Mouse (Mus musculus) myocyte (in vitro differentiated cells): Measurements from ENCODE around the gene Ptprr. TPM values are rescaled to one million over a fixed set of nuclear protein-coding genes. Genes with fewer than 3 reads are reported as not detected.

Experiments used
- H3K27me3 ChIP-seq: one replicate; pipeline ENCODE4 v1.6.1; 2011; ENCODE audit not compliant: control insufficient read depth, insufficient read depth, insufficient read length
- H3K36me3 ChIP-seq: one replicate; pipeline ENCODE4 v1.6.1; 2011; ENCODE audit not compliant: control insufficient read depth, insufficient read depth
- H3K4me2 ChIP-seq: one replicate; pipeline ENCODE4 v1.6.1; 2011; ENCODE audit warnings: low read depth, control low read depth
- H3K4me3 ChIP-seq: one replicate; pipeline ENCODE4 v1.5.1; 2011; ENCODE audit warnings: mild to moderate bottlenecking, control low read depth, moderate library complexity
- H3K79me2 ChIP-seq: one replicate; pipeline ENCODE4 v1.6.1; 2011; ENCODE audit not compliant: control insufficient read depth, insufficient read depth
- H3ac ChIP-seq: one replicate; pipeline ENCODE4 v1.6.1; 2011; ENCODE audit not compliant: control insufficient read depth, insufficient read length
- CEBPB ChIP-seq: IDR thresholded peaks from 2 replicates; pipeline ENCODE4 v1.6.1; 2011; ENCODE audit warnings: mild to moderate bottlenecking, moderate library complexity; ENCODE audit not compliant: poor library complexity, insufficient read depth, severe bottlenecking
- E2F4 ChIP-seq: IDR thresholded peaks from one replicate; pipeline ENCODE4 v1.6.1; 2011; ENCODE audit warnings: mild to moderate bottlenecking, control low read depth, moderate library complexity; ENCODE audit not compliant: insufficient read depth
- MAX ChIP-seq: IDR thresholded peaks from one replicate; pipeline ENCODE4 v1.6.1; 2011; ENCODE audit warnings: low read depth, mild to moderate bottlenecking, control low read depth
- MYOD1 ChIP-seq, 3 experiments: IDR thresholded peaks; one replicate each; pipeline ENCODE4 v1.6.1; 2011; ENCODE audit warnings: control low read depth in 2 of 3, low read depth in 2 of 3, mild to moderate bottlenecking in 2 of 3, moderate library complexity in 1 of 3; ENCODE audit not compliant: insufficient read length in 2 of 3, control insufficient read depth in 1 of 3
- MYOG ChIP-seq, 3 experiments: IDR thresholded peaks; one replicate each; pipeline ENCODE4 v1.6.1; 2011; ENCODE audit warnings: control low read depth in 2 of 3, low read depth in 2 of 3, mild to moderate bottlenecking in 2 of 3; ENCODE audit not compliant: insufficient read length in 2 of 3, control insufficient read depth in 1 of 3, insufficient read depth in 1 of 3
- POLR2A ChIP-seq: IDR thresholded peaks from one replicate; pipeline ENCODE4 v1.6.1; 2011; ENCODE audit warnings: low read depth, mild to moderate bottlenecking, control low read depth, moderate library complexity; ENCODE audit not compliant: insufficient read length
- POLR2AphosphoS2 ChIP-seq: IDR thresholded peaks from one replicate; pipeline ENCODE4 v1.6.1; 2011; ENCODE audit warnings: low read depth, control low read depth; ENCODE audit not compliant: insufficient read length
- REST ChIP-seq: IDR thresholded peaks from one replicate; pipeline ENCODE4 v1.6.1; 2011; ENCODE audit warnings: mild to moderate bottlenecking, control low read depth, moderate library complexity; ENCODE audit not compliant: insufficient read depth, insufficient read length
- SRF ChIP-seq: IDR thresholded peaks from one replicate; pipeline ENCODE4 v1.6.1; 2011; ENCODE audit warnings: low read depth; ENCODE audit not compliant: control insufficient read depth, insufficient read length
- TCF12 ChIP-seq: IDR thresholded peaks from one replicate; pipeline ENCODE4 v1.6.1; 2011; ENCODE audit warnings: mild to moderate bottlenecking, control low read depth; ENCODE audit not compliant: poor library complexity, insufficient read depth, severe bottlenecking
- TCF3 ChIP-seq: IDR thresholded peaks from one replicate; pipeline ENCODE4 v1.6.1; 2011; ENCODE audit warnings: low read depth, control low read depth; ENCODE audit not compliant: insufficient read length
- USF1 ChIP-seq: IDR thresholded peaks from one replicate; pipeline ENCODE4 v1.6.1; 2011; ENCODE audit warnings: low read depth, mild to moderate bottlenecking, control low read depth, moderate library complexity
- polyA plus RNA-seq: library from polyadenylated mRNA; unstranded; fragments of >200 nt; fragmentation: generic; extraction: Trizol; gene quantifications from one replicate; pipeline ENCODE4 v1.2.1, GENCODE M21; 2012; ENCODE audit warnings: missing spikeins

The Ptprr gene
- polyA plus RNA-seq, 1 experiment = 0.11 TPM

DNA sequence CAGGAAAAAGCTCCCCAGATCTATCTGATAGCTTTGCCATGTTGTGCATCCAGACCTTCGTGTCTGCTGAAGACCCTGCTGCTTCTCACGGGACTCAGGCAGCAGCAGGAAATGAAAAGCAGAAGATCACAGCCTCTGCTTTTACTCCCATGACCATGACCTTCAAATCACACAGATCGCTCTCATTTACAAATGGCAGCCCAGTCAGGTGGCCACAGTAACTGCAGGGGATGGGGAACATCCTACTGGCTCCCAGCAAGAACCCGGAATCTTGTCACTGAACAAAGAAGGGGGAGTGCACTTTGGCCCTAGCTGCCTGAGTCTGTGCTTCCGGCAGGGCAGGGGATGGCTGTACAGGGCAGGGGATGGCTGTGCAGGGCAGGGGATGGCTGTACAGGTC, 217.3 kb downstream of the Ptprr start:
- H3K79me2 ChIP-seq = no peaks in the 10 kb centered on the region
- no peak for TF ChIP-seq E2F4
- TF ChIP-seq MYOG (IDR thresholded peaks at IDR 0.05; ENCODE audit: control insufficient read depth in 1 of 3, insufficient read depth in 1 of 3, insufficient read length in 2 of 3, low read depth in 2 of 3) = no peak
- no peak for TF ChIP-seq MYOD1 (IDR thresholded peaks at IDR 0.05; ENCODE audit: control insufficient read depth in 1 of 3, insufficient read length in 2 of 3, low read depth in 2 of 3)
- no peak for TF ChIP-seq TCF3
- TF ChIP-seq POLR2AphosphoS2 = no peak

DNA sequence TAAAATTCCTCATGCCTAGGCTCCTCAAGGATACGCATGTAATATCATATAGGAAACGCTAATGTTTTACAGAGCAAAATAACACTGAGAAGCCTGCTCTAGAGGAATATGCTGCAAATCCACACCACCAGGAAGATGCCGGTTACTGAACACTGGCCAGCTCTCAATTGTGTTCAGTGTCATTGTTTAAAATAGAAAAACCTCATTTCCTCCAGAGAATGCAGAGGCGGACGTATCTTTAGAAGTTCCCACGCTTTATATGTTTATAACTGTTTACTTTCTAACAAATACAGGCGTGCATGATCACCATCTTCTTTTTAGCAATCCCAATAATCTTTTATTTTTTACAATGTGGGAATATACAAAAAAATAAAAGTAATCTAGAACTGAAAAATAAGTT, 224.2 kb downstream of the Ptprr start:
- no peak overlapping the region for H3K4me3 ChIP-seq
- no peaks in the 10 kb centered on the region for H3K79me2 ChIP-seq
- TF ChIP-seq MAX = no peak
- no peak for TF ChIP-seq POLR2A
- TF ChIP-seq MYOD1 (IDR thresholded peaks at IDR 0.05; ENCODE audit: control insufficient read depth in 1 of 3, insufficient read length in 2 of 3, low read depth in 2 of 3) = no peak
- no peak for TF ChIP-seq POLR2AphosphoS2
- TF ChIP-seq E2F4 = no peak
- no peak for TF ChIP-seq TCF3
- TF ChIP-seq MYOG (IDR thresholded peaks at IDR 0.05; ENCODE audit: control insufficient read depth in 1 of 3, insufficient read depth in 1 of 3, insufficient read length in 2 of 3, low read depth in 2 of 3) = no peak
- no peak for TF ChIP-seq TCF12
- no peak for TF ChIP-seq REST
- TF ChIP-seq CEBPB = no peak
- no peak for TF ChIP-seq USF1
- TF ChIP-seq SRF = no peak
- H3K36me3 ChIP-seq = no peaks in the 10 kb centered on the region
- H3K4me2 ChIP-seq = no peak overlapping the region
- H3K27me3 ChIP-seq = no peaks in the 10 kb centered on the region
- no peak overlapping the region for H3ac ChIP-seq

More for the DNA sequence above, 217.3 kb downstream of the Ptprr start:
- Histone ChIP-seq H3K4me3 (no peak overlapping the region), H3K4me2 (no peak overlapping the region), H3K27me3 (no peaks in the 10 kb centered on the region), H3K36me3 (no peaks in the 10 kb centered on the region), H3ac (no peak overlapping the region)

DNA sequence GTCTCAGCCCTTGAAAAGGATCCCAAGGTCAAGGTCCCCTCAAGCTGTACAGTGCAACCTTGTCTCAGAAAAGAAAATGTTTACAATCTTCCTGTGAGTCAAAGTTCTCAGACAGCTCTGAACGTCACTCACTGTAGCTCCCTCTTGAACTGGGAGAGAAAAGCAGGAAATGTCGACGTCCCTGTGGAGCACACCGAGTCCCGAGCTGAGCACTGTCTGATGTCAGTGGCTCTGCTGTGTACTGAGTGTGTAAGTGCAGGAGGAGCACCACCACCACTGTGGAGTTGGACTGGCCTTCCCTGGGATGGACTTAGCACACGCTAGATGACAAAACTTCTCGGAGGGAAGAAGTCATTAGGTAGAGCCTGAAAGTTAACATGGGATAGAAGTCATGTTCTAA, 225.4 kb downstream of the Ptprr start:
- no peak overlapping the region for H3K4me2 ChIP-seq
- H3K79me2 ChIP-seq = no peaks in the 10 kb centered on the region
- no peaks in the 10 kb centered on the region for H3K36me3 ChIP-seq
- no peak overlapping the region for H3K4me3 ChIP-seq
- no peak overlapping the region for H3ac ChIP-seq
- H3K27me3 ChIP-seq = no peaks in the 10 kb centered on the region
- TF ChIP-seq CEBPB = no peak
- no peak for TF ChIP-seq TCF12
- no peak for TF ChIP-seq REST
- TF ChIP-seq E2F4 = no peak

DNA sequence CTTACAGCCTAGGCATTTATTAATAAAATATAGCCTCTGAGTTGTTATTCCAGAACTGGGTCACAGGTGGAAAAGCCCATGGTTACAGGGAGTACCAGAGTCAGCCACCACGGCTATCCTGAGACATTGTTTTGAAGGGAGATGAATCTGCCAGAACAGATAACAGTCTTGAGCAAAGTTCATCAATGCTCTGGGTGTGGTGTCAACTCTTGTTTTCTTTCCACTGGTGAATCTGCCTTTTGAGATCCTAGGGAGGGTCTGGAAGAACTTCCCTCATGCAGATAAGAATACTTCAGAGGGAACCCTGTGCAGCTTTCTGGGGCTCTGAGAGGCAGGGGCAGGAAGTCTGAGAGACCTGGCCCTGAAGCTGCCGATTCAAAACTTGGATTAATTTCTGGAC, 227.6 kb downstream of the Ptprr start:
- no peaks in the 10 kb centered on the region for H3K36me3 ChIP-seq
- H3K79me2 ChIP-seq = no peaks in the 10 kb centered on the region
- TF ChIP-seq E2F4 (no peak), REST (no peak), SRF (no peak), TCF12 (no peak)
- H3K27me3 ChIP-seq = no peaks in the 10 kb centered on the region
- no peak overlapping the region for H3ac ChIP-seq
- H3K4me3 ChIP-seq = no peak overlapping the region
- no peak overlapping the region for H3K4me2 ChIP-seq

DNA sequence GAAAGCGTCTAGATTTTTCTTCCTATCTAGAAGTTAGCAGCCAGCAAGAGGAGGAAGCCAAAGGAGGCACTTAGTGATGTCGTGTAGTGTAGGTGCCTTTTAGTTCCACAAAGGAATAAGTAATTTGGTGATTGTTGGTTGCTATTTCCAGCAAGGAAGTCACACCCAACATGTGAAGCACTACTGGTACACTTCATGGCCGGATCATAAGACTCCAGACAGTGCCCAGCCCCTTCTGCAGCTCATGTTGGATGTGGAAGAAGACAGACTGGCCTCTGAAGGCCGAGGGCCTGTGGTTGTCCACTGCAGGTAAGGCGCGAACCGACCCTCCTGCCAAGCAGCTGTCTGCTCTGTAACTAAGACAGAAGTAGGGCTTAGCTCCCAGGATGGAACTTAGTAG, 234.7 kb downstream of the Ptprr start:
- H3ac ChIP-seq = no peak overlapping the region
- no peak for TF ChIP-seq E2F4
- no peak for TF ChIP-seq USF1
- TF ChIP-seq POLR2AphosphoS2 = no peak
- TF ChIP-seq REST = no peak
- no peak for TF ChIP-seq TCF12
- TF ChIP-seq MYOD1 (IDR thresholded peaks at IDR 0.05; ENCODE audit: control insufficient read depth in 1 of 3, insufficient read length in 2 of 3, low read depth in 2 of 3) = no peak
- no peak for TF ChIP-seq POLR2A
- no peak for TF ChIP-seq SRF
- TF ChIP-seq MYOG (IDR thresholded peaks at IDR 0.05; ENCODE audit: control insufficient read depth in 1 of 3, insufficient read depth in 1 of 3, insufficient read length in 2 of 3, low read depth in 2 of 3) = no peak
- no peak for TF ChIP-seq TCF3
- no peak for TF ChIP-seq MAX
- TF ChIP-seq CEBPB = no peak
- no peaks in the 10 kb centered on the region for H3K27me3 ChIP-seq
- H3K36me3 ChIP-seq = no peaks in the 10 kb centered on the region
- H3K4me3 ChIP-seq = no peak overlapping the region
- no peak overlapping the region for H3K4me2 ChIP-seq
- H3K79me2 ChIP-seq = no peaks in the 10 kb centered on the region
